Mouse (Mus musculus) limb, embryonic 12.5 days (tissue): ENCODE measurements at regions not wholly inside any gene's neighbourhood (a gene's known extent, or its start where the extent isn't known, plus 50 kb on each side); places are given as distances from the start of the nearest gene placed in this dataset.
A peak's percentile ranks its signal among the peaks of the same experiment; 100 is the strongest.

Experiments used
- ATAC-seq: fragments of 200-750 bp; cut with Nextera tagmentation; 2 replicates; pipeline ENCODE4 v1.8.0; 2017; ENCODE audit warnings: low read depth, moderate TSS enrichment; ENCODE audit not compliant: insufficient number of reproducible peaks, insufficient read depth, low FRiP score, low TSS enrichment
- H3K27ac ChIP-seq: fragments of 300-500 bp; sonication (generic); 2 replicates; pipeline ENCODE4 v1.5.1; 2016; ENCODE audit warnings: mild to moderate bottlenecking, moderate library complexity
- H3K27me3 ChIP-seq: fragments of 300-500 bp; sonication (generic); 2 replicates; pipeline ENCODE4 v1.6.1; 2016; ENCODE audit warnings: mild to moderate bottlenecking, moderate library complexity
- H3K36me3 ChIP-seq: fragments of 300-500 bp; sonication (generic); 2 replicates; pipeline ENCODE4 v1.6.1; 2016; ENCODE audit warnings: mild to moderate bottlenecking, moderate library complexity
- H3K4me1 ChIP-seq: fragments of 300-500 bp; sonication (generic); replicated peaks from 2 replicates; pipeline ENCODE4 v1.6.1; 2016
- H3K4me2 ChIP-seq: fragments of 300-500 bp; sonication (generic); 2 replicates; pipeline ENCODE4 v1.6.1; 2016; ENCODE audit warnings: mild to moderate bottlenecking, moderate library complexity
- H3K4me3 ChIP-seq: fragments of 300-500 bp; sonication (generic); replicated peaks from 2 replicates; pipeline ENCODE4 v1.5.1; 2016; ENCODE audit warnings: mild to moderate bottlenecking
- H3K9ac ChIP-seq: fragments of 300-500 bp; sonication (generic); replicated peaks from 2 replicates; pipeline ENCODE4 v1.6.1; 2016; ENCODE audit warnings: mild to moderate bottlenecking, moderate library complexity
- H3K9me3 ChIP-seq: fragments of 300-500 bp; sonication (generic); 2 replicates; pipeline ENCODE4 v1.6.1; 2016; ENCODE audit warnings: mild to moderate bottlenecking, moderate library complexity
- WGBS: fragments of 180-500 bp; shearing (Covaris S2); methylation state at CpG from one replicate; pipeline ENCODE4 v1.1.7; 2016; 5-methylcytosine and 5-hydroxymethylcytosine counted together

GRCm38 (mm10) chr6:100446804-100447203 lies 159.5 kb upstream of the Rybp start:
- Histone ChIP-seq H3K4me3 (no peak overlapping the region), H3K4me1 (peaks cover under 1% of the 10 kb centered on the region; the same call in 1 of the 2 replicates), H3K9ac (no peak overlapping the region), H3K9me3 (peaks cover 5% of the 10 kb centered on the region; the same call in 1 of the 2 replicates), H3K36me3 (no peaks in the 10 kb centered on the region), H3K27ac (no peak overlapping the region), H3K27me3 (peaks cover 8% of the 10 kb centered on the region; the same call in 1 of the 2 replicates), H3K4me2 (no peak overlapping the region)
- no peak for ATAC-seq
- 83% methylated on average over 4 of the region's 4 CpGs for WGBS

- Histone ChIP-seq H3K9me3 (no peaks in the 10 kb centered on the region), H3K9ac (peak overlapping the region; percentile 24; the same call in 1 of the 2 replicates), H3K4me3 (peak overlapping the region; percentile 24), H3K27me3 (peaks cover 44% of the 10 kb centered on the region), H3K27ac (no peak overlapping the region), H3K36me3 (no peaks in the 10 kb centered on the region), H3K4me1 (peaks cover 13% of the 10 kb centered on the region), H3K4me2 (peak overlapping the region; percentile 60)
- no peak for ATAC-seq
- 2% methylated on average over 8 of the region's 8 CpGs for WGBS
Observed at GRCm38 (mm10) chr6:100439071-100439737, 151.9 kb upstream of the Rybp start.

DNA sequence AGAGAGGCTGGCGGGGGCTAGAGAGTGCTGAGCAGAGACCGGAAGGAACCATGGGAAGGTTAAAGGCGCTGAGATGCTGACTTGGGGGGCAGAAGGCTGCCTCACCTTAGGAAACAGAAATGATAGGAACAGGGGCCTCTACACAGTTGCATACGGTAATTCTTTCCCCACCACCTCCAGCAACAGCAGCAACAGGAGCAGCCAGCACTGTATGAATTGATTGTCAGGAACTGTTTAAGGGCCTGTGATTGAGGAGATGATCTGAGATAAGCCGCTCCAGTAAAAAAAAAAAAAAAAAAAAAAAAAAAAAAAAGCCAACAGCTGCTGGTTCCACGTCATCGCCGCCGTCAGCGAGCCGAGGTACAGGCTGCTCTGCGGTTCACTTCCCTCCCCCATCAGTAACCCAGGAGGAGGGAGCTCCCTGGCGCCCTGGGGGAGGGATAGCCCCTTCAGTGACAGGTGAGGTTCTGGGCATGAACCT lies 151.3 kb upstream of the Rybp start:
- ATAC-seq: peak; percentile 75
- H3K27me3 ChIP-seq: peaks cover 48% of the 10 kb centered on the region

GRCm38 (mm10) chr6:100437980-100438379 lies 150.7 kb upstream of the Rybp start:
- Histone ChIP-seq H3K36me3 (no peaks in the 10 kb centered on the region), H3K27ac (no peak overlapping the region), H3K27me3 (peaks cover 52% of the 10 kb centered on the region)

More for the DNA sequence above, 151.3 kb upstream of the Rybp start:
- Histone ChIP-seq H3K4me3 (peak overlapping the region; percentile 24), H3K9me3 (no peaks in the 10 kb centered on the region), H3K4me2 (peak overlapping the region; percentile 60), H3K27ac (no peak overlapping the region), H3K9ac (peak overlapping the region; percentile 24; the same call in 1 of the 2 replicates), H3K4me1 (peaks cover 13% of the 10 kb centered on the region), H3K36me3 (no peaks in the 10 kb centered on the region)
- 1% methylated on average over 13 of the region's 13 CpGs for WGBS

GRCm38 (mm10) chr6:100436507-100436906 lies 149.2 kb upstream of the Rybp start:
- Histone ChIP-seq H3K27ac (no peak overlapping the region), H3K27me3 (peaks cover 49% of the 10 kb centered on the region), H3K9me3 (no peaks in the 10 kb centered on the region), H3K4me3 (no peak overlapping the region), H3K9ac (no peak overlapping the region), H3K4me1 (peaks cover 23% of the 10 kb centered on the region), H3K4me2 (no peak overlapping the region), H3K36me3 (no peaks in the 10 kb centered on the region)
- ATAC-seq: no peak
- WGBS: 51% methylated on average over 2 of the region's 2 CpGs

More at GRCm38 (mm10) chr6:100437980-100438379, 150.7 kb upstream of the Rybp start:
- Histone ChIP-seq H3K4me2 (peak overlapping the region; percentile 60), H3K4me3 (0 out of 2 replicates have a peak overlapping the region, but pooled peaks have one; percentile 24), H3K4me1 (peaks cover 18% of the 10 kb centered on the region), H3K9me3 (no peaks in the 10 kb centered on the region), H3K9ac (no peak overlapping the region)
- WGBS: 47% methylated on average over 5 of the region's 5 CpGs
- ATAC-seq: no peak

GRCm38 (mm10) chr6:100435222-100435621 lies 147.9 kb upstream of the Rybp start:
- 61% methylated on average over 5 of the region's 5 CpGs for WGBS
- Histone ChIP-seq H3K27ac (no peak overlapping the region), H3K36me3 (no peaks in the 10 kb centered on the region), H3K4me2 (no peak overlapping the region), H3K9ac (no peak overlapping the region), H3K4me1 (peaks cover 23% of the 10 kb centered on the region), H3K4me3 (no peak overlapping the region), H3K9me3 (no peaks in the 10 kb centered on the region), H3K27me3 (peaks cover 42% of the 10 kb centered on the region)
- ATAC-seq: no peak

GRCm38 (mm10) chr6:100433534-100433867 lies 146.2 kb upstream of the Rybp start:
- H3K9ac ChIP-seq: no peak overlapping the region
- no peak overlapping the region for H3K4me2 ChIP-seq
- peaks cover 14% of the 10 kb centered on the region for H3K4me1 ChIP-seq
- no peaks in the 10 kb centered on the region for H3K36me3 ChIP-seq
- no peaks in the 10 kb centered on the region for H3K9me3 ChIP-seq
- H3K27me3 ChIP-seq: peaks cover 38% of the 10 kb centered on the region
- WGBS: 61% methylated on average over 9 of the region's 9 CpGs
- H3K4me3 ChIP-seq: no peak overlapping the region
- no peak for ATAC-seq
- no peak overlapping the region for H3K27ac ChIP-seq

DNA sequence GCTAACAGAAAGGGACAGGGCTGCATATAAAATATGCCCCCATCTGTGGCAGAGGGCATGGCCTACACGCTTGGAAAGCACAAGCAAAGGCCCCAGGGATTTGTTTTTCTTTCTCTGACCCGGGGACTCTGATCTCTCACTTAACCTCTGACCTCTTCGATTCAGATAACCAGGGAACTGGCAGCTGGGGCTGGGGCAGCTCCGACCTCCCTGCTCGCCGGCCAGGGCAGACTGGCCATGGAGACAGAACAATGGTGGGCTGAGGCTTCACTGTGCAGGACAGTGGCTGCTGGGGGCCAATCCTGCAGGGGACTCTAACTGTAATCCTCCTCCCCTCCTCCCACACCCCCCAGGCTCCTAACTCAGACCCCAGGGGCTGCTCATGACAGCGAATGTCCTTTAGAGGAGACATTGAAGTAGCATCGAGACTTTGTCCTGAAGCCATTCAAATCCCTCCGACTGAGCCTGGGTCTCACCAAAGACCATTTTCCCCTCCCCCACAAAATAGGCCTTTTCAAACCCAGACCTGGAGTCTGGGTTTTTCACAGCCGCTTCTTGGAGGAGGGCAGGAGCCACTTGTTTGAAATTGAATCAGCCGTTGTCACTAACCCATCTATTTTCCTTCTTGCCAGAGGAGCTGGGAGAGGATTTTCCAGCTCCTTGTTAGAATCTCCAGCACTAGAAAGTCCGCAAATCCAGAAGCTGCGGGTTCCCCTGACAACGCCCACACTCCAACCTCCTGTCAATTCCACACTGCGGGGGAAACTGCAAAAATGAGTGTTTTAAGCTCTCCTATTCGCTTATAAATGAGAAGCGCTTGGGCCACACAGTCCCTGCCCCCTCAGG lies 145.6 kb upstream of the Rybp start:
- whole genome bisulfite sequencing: 32% methylated on average over 17 of the region's 17 CpGs

DNA sequence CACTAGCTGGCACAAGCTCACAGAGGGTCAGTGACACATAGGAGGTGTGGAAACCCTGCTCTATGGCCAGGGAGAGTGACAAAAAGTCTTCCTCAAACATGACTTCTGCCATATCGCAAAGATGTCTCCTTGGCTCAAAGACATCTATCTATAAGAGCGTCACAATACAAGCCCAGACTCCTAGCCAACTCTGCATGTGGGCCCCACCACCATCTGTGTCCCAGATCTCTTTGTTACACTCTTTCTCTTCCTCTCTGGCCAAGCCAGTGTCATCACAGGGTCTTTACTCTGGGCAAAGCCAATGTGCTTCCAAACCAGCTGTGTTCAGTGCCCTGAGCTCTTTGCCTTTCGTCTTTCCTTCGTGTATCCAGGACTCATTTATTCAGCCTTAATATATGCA lies 143.0 kb upstream of the Rybp start:
- ATAC-seq: no peak
- H3K9me3 ChIP-seq: no peaks in the 10 kb centered on the region
- peaks cover 24% of the 10 kb centered on the region for H3K27me3 ChIP-seq
- H3K27ac ChIP-seq: no peak overlapping the region
- no peaks in the 10 kb centered on the region for H3K36me3 ChIP-seq
- H3K9ac ChIP-seq: no peak overlapping the region
- no peak overlapping the region for H3K4me2 ChIP-seq
- WGBS: 88% methylated on average over 4 of the region's 4 CpGs
- H3K4me1 ChIP-seq: peaks cover 14% of the 10 kb centered on the region
- no peak overlapping the region for H3K4me3 ChIP-seq

More for the DNA sequence above, 145.6 kb upstream of the Rybp start:
- Histone ChIP-seq H3K9ac (0 out of 2 replicates have a peak overlapping the region, but pooled peaks have one; percentile 23), H3K27me3 (peaks cover 38% of the 10 kb centered on the region), H3K9me3 (no peaks in the 10 kb centered on the region), H3K36me3 (no peaks in the 10 kb centered on the region), H3K4me1 (peaks cover 10% of the 10 kb centered on the region), H3K4me3 (no peak overlapping the region), H3K4me2 (no peak overlapping the region), H3K27ac (no peak overlapping the region)
- ATAC-seq: no peak

- no peak overlapping the region for H3K27ac ChIP-seq
- H3K4me3 ChIP-seq: no peak overlapping the region
- H3K4me2 ChIP-seq: no peak overlapping the region
- no peaks in the 10 kb centered on the region for H3K36me3 ChIP-seq
- H3K4me1 ChIP-seq: peaks cover 22% of the 10 kb centered on the region
- no peaks in the 10 kb centered on the region for H3K9me3 ChIP-seq
- no peak overlapping the region for H3K9ac ChIP-seq
- peaks cover 18% of the 10 kb centered on the region; the same call in 1 of the 2 replicates for H3K27me3 ChIP-seq
- no peak for ATAC-seq
- WGBS: 71% methylated on average over 6 of the region's 6 CpGs
Observed at GRCm38 (mm10) chr6:100429511-100429910, 142.2 kb upstream of the Rybp start.

GRCm38 (mm10) chr6:100428759-100429158 lies 141.5 kb upstream of the Rybp start:
- H3K4me3 ChIP-seq: no peak overlapping the region
- H3K4me1 ChIP-seq: peaks cover 23% of the 10 kb centered on the region
- H3K27me3 ChIP-seq: peaks cover 16% of the 10 kb centered on the region; the same call in 1 of the 2 replicates
- H3K9me3 ChIP-seq: no peaks in the 10 kb centered on the region
- H3K27ac ChIP-seq: no peak overlapping the region
- H3K36me3 ChIP-seq: no peaks in the 10 kb centered on the region
- no peak overlapping the region for H3K9ac ChIP-seq
- ATAC-seq: no peak
- H3K4me2 ChIP-seq: no peak overlapping the region
- WGBS: 77% methylated on average over 6 of the region's 6 CpGs
